Mouse (Mus musculus): ENCODE results near the gene Ezr. TPM values are rescaled to one million over a fixed set of nuclear protein-coding genes. Genes with fewer than 3 reads are reported as not detected.

Ezr gene
- polyA plus RNA-seq, 1 experiment from 2014 or later: 52.2 TPM

DNA sequence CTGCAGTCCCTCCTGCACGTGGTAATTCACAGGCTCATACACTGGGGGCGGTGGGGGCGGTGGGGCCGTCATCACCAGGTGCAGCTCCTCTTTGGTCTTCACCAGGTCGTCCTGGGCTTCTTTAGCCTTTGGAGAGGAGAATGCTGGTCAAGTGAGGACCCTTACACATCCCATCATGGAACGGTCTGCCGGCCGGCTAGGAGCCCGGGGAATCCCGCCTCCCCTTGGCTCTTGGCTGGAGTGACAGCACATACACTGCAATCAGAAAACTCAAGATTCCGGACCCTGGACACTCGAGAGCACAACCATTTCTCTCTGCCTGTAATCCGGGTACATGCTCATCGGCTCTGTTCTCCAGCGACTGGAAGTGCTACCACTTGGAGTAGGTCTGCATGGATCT, 42.8 kb downstream of the Ezr start:
- Histone ChIP-seq H3K27ac (no peak overlapping the region), H3K4me2 (replicated peaks) (no peak overlapping the region), H3K9ac (no peak overlapping the region), H3K36me3 (peaks cover 20% of the 10 kb centered on the region), H3K4me3 (no peak overlapping the region), H3K27me3 (no peaks in the 10 kb centered on the region), H3K4me1 (peaks cover 24% of the 10 kb centered on the region), H3K9me3 (no peaks in the 10 kb centered on the region)
- WGBS: 88% methylated on average over 15 of the region's 15 CpGs
- no peak for ATAC-seq (ENCODE audit: insufficient number of reproducible peaks, insufficient read depth, low FRiP score, low TSS enrichment)

- Histone ChIP-seq H3K9me3 (no peaks in the 10 kb centered on the region), H3K27ac (no peak overlapping the region), H3K27me3 (no peaks in the 10 kb centered on the region), H3K9ac (no peak overlapping the region), H3K4me2 (replicated peaks) (no peak overlapping the region), H3K4me3 (no peak overlapping the region), H3K36me3 (peaks cover 20% of the 10 kb centered on the region), H3K4me1 (peaks cover 20% of the 10 kb centered on the region)
- 91% methylated on average over 13 of the region's 13 CpGs for WGBS
- ATAC-seq (ENCODE audit: insufficient number of reproducible peaks, insufficient read depth, low FRiP score, low TSS enrichment): no peak
Observed at GRCm38 (mm10) chr17:6739266-6739665, 43.3 kb downstream of the Ezr start.

DNA sequence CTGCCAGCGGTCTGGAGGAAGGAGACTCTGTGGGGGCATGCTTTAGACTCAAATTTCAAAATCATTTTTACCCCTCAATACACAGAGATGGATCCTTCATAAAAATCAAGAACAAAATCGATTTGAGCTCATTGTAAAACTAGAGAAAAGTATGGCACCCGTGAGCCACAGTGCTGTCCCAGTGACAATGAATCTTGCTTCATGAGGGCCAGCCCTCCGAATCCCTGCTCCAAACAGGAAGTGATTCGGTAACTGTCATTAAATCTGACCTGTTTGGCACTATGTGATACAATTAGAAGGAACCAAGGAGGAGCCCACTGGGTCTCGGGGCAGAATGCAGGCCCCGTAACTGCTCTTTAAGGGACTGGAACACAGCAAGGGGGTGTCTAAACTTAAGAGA, 43.7 kb downstream of the Ezr start:
- ATAC-seq (ENCODE audit: insufficient number of reproducible peaks, insufficient read depth, low FRiP score, low TSS enrichment): no peak
- Histone ChIP-seq H3K27me3 (no peaks in the 10 kb centered on the region), H3K9ac (no peak overlapping the region), H3K4me3 (no peak overlapping the region), H3K27ac (no peak overlapping the region), H3K9me3 (no peaks in the 10 kb centered on the region), H3K36me3 (peaks cover 20% of the 10 kb centered on the region), H3K4me2 (replicated peaks) (no peak overlapping the region), H3K4me1 (peaks cover 15% of the 10 kb centered on the region)
- WGBS: 81% methylated on average over 7 of the region's 7 CpGs

GRCm38 (mm10) chr17:6737273-6737997, 45.1 kb downstream of the Ezr start:
- peaks cover 20% of the 10 kb centered on the region for H3K36me3 ChIP-seq
- H3K4me1 ChIP-seq: peaks cover 12% of the 10 kb centered on the region
- 72% methylated on average over 12 of the region's 12 CpGs for WGBS
- no peak overlapping the region for H3K4me2 ChIP-seq (replicated peaks)
- H3K9me3 ChIP-seq: no peaks in the 10 kb centered on the region
- no peaks in the 10 kb centered on the region for H3K27me3 ChIP-seq
- no peak for ATAC-seq (ENCODE audit: insufficient number of reproducible peaks, insufficient read depth, low FRiP score, low TSS enrichment)
- no peak overlapping the region for H3K9ac ChIP-seq
- no peak overlapping the region for H3K27ac ChIP-seq
- no peak overlapping the region for H3K4me3 ChIP-seq

DNA sequence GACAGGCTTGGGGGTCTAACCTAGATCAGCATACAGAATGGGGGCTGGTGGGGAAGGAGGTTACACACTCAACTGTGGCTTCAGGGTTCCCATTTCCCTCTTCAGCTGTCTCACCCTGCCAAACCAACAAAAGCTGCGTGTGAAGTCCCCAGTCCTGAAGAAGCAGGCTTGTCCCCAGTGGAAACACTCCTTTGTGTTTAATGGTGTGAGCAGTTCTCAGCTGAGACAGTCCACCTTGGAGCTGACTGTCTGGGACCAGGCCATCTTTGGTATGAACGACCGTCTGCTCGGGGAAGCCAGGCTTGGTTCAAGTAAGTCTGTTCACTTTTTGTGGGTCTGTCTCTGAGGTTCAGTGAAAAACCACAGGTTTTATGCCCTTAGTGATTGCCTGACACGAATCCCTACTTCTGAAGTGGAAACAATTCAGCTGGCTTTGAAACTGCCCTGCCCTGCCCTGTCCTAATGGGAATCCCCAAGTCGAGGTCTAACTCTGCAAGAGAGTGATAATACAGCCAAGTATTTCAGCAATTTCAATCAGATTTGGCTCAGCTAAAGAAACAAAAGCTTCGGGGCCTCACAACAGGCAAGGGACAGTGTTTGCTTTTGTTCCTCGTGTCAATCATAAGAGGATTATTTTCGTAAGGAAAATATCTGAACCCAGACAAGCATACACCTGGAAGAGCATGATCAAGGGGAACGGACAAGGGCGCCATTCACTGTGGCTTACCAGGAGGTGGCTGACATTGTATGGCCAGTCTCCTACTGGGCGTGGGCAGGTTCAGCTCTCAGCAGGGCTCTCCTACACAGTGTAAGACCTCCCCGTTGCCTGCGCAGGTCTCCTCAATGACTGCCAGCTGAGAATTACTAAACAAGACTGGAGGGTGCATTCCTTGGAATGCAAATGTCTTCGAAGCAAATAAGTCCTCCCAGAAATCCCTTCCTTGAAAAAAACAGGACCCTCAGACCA, 46.0 kb downstream of the Ezr start:
- 34% methylated on average over 15 of the region's 15 CpGs for WGBS
- Histone ChIP-seq H3K36me3 (peaks cover 19% of the 10 kb centered on the region), H3K4me3 (no peak overlapping the region), H3K27me3 (no peaks in the 10 kb centered on the region), H3K9ac (no peak overlapping the region), H3K9me3 (no peaks in the 10 kb centered on the region), H3K27ac (peak overlapping the region; percentile 51), H3K4me2 (replicated peaks) (no peak overlapping the region), H3K4me1 (peaks cover 8% of the 10 kb centered on the region)
- ATAC-seq (ENCODE audit: insufficient number of reproducible peaks, insufficient read depth, low FRiP score, low TSS enrichment): no peak

DNA sequence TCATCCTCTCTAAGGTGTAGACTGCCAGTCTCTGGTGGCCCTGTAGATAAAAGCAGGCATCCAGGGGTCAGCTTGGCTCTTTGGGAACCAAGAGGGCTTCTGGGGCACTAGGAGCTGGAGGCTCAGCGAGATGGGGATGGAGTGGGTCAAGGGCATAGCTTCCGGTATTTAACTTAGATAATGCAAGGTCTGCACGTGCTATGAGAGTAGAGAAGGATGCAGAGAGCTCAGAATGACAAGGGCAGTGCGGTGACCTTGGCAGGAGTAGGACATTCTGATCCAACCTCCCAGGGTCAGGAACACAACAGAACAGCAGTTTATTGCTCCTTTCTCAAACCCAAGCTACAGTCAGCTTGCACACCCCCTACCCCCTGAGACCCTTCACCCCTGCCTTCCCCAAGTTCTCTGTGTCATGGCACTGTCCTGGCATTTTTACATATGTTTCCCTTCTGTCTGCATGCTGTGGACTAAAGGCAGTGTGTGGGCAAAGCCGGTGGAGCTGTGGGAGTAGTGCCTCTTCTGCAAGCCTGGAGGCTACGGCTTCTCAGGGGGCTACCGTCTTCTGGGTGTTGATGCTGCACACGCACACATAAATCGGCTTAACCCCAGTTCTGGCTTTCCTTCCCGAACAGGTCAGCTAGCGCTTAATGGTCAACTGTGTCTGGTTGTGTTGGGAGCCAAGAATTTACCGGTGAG, 47.7 kb downstream of the Ezr start:
- H3K27ac ChIP-seq: no peak overlapping the region

DNA sequence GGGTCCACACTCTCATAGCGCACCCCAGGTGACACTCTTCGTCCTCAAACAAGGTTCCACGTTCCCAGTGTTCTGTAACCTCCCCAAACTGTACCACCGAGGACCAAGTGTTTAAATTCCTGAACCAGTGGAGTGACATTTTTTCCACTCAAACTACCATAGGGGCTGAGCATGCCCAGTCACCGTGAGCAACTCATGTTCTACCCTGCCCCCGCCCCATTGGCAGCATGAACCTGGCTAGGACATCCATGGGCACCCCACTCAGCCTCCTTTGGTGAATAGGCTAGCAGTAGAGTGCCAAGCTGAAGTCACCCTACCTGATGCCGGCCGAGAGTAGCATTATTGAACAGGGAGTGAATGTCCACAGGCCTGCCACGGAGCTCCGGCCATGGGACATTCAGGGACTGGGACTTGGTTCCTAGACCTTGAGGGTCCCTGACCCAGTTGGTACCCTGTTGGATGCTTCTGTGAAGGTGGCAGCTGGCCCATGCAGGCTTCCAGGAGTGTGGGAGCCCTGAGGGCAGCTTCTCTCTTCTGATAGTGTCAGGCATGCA, 49.2 kb downstream of the Ezr start:
- Histone ChIP-seq H3K9ac (no peak overlapping the region), H3K4me2 (replicated peaks) (no peak overlapping the region), H3K9me3 (no peaks in the 10 kb centered on the region), H3K27me3 (no peaks in the 10 kb centered on the region), H3K4me1 (peaks cover 6% of the 10 kb centered on the region; the same call in 1 of the 2 replicates), H3K27ac (no peak overlapping the region), H3K36me3 (no peaks in the 10 kb centered on the region), H3K4me3 (no peak overlapping the region)
- WGBS: 89% methylated on average over 10 of the region's 10 CpGs
- ATAC-seq (ENCODE audit: insufficient number of reproducible peaks, insufficient read depth, low FRiP score, low TSS enrichment): no peak

More for the DNA sequence above, 47.7 kb downstream of the Ezr start:
- Histone ChIP-seq H3K9ac (no peak overlapping the region), H3K4me1 (peaks cover 3% of the 10 kb centered on the region; the same call in 1 of the 2 replicates), H3K9me3 (no peaks in the 10 kb centered on the region), H3K27me3 (no peaks in the 10 kb centered on the region), H3K36me3 (peaks cover 10% of the 10 kb centered on the region), H3K4me2 (replicated peaks) (no peak overlapping the region), H3K4me3 (no peak overlapping the region)
- no peak for ATAC-seq (ENCODE audit: insufficient number of reproducible peaks, insufficient read depth, low FRiP score, low TSS enrichment)
- 89% methylated on average over 12 of the region's 12 CpGs for WGBS

DNA sequence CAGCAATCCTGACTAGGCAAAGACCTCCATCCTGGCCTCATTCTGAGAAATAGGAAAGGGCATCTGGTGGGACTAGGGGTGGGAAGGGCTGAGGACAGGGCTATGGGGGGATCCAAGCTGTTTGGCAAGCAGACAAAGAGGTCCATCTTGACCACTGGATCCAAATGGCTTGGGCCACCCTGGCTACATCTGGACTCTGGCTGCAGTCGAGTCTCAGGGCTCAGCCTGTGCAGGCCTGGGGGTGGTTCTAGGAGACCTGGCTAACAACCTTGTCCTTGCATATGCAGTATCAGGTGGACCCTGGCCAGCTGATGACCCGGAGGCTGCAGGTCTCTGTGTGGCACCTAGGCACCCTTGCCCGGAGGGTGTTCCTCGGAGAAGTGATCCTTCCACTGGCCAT, 49.9 kb downstream of the Ezr start:
- no peaks in the 10 kb centered on the region for H3K9me3 ChIP-seq

DNA sequence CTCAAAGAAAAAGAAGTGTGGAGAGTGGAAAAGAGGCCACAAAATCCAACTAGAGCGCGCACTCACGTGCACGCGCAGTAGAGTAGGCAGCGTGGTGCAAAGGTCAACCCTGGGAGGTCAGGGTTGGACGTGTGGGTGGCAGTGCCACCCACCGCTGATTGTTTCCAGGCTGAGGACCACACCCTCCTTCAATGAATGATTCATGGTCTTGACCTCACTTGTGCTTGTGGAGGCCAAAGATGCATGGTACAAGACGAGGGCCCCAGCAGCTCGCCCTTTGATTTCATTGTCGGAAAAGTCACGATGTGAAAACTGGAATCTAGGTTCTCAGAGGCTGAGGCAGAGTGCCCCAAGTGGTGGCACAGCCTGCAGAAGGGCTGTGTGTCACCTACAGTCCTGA, 51.0 kb downstream of the Ezr start:
- Histone ChIP-seq H3K27ac (no peak overlapping the region), H3K36me3 (no peaks in the 10 kb centered on the region), H3K4me2 (replicated peaks) (no peak overlapping the region), H3K4me1 (peaks cover 3% of the 10 kb centered on the region; the same call in 1 of the 2 replicates), H3K27me3 (no peaks in the 10 kb centered on the region), H3K9ac (no peak overlapping the region), H3K9me3 (no peaks in the 10 kb centered on the region), H3K4me3 (no peak overlapping the region)
- WGBS: 84% methylated on average over 12 of the region's 12 CpGs
- ATAC-seq (ENCODE audit: insufficient number of reproducible peaks, insufficient read depth, low FRiP score, low TSS enrichment): no peak

More for the DNA sequence above, 49.9 kb downstream of the Ezr start:
- Histone ChIP-seq H3K9ac (no peak overlapping the region), H3K36me3 (no peaks in the 10 kb centered on the region), H3K4me3 (no peak overlapping the region), H3K4me2 (replicated peaks) (no peak overlapping the region), H3K4me1 (peaks cover 6% of the 10 kb centered on the region; the same call in 1 of the 2 replicates), H3K27me3 (no peaks in the 10 kb centered on the region), H3K27ac (no peak overlapping the region)
- 93% methylated on average over 4 of the region's 4 CpGs for WGBS
- ATAC-seq (ENCODE audit: insufficient number of reproducible peaks, insufficient read depth, low FRiP score, low TSS enrichment): no peak

GRCm38 (mm10) chr17:6731132-6731531, 51.5 kb downstream of the Ezr start:
- Histone ChIP-seq H3K27ac (no peak overlapping the region), H3K9ac (no peak overlapping the region), H3K9me3 (no peaks in the 10 kb centered on the region), H3K36me3 (no peaks in the 10 kb centered on the region), H3K4me2 (replicated peaks) (no peak overlapping the region), H3K27me3 (no peaks in the 10 kb centered on the region), H3K4me1 (0 out of 2 replicates have a peak, but pooled peaks cover 3% of the 10 kb centered on the region), H3K4me3 (no peak overlapping the region)
- WGBS: 63% methylated on average over 8 of the region's 8 CpGs
- ATAC-seq (ENCODE audit: insufficient number of reproducible peaks, insufficient read depth, low FRiP score, low TSS enrichment): no peak

DNA sequence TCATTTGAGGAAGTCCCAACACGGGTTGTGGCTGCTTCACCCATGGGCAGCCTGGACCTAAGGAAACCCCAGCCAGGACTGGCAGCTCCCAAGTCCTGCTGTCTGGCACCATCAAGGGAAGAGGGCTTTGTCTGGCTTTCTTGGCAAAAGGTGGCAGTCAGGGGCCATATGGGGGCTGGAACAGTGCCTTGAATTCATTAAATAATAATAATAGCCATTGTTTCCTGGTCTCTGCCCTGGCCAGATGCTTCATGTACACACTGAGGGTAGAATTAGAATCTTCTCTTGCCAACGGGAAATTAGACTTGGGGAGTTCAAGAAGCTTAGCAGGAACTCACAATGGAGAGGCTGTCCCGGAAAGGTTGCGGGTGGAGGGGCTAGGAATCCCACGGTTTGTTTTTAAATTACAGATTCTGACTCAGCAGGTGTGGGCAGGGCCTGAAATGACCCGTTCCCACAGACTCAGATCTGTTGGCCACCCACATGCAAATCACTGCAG, 53.3 kb downstream of the Ezr start:
- H3K4me3 ChIP-seq: no peak overlapping the region
- H3K4me2 ChIP-seq (replicated peaks): no peak overlapping the region
- 0 out of 2 replicates have a peak, but pooled peaks cover 3% of the 10 kb centered on the region for H3K4me1 ChIP-seq
- no peak overlapping the region for H3K27ac ChIP-seq
- ATAC-seq (ENCODE audit: insufficient number of reproducible peaks, insufficient read depth, low FRiP score, low TSS enrichment): no peak
- no peaks in the 10 kb centered on the region for H3K36me3 ChIP-seq
- no peaks in the 10 kb centered on the region for H3K9me3 ChIP-seq
- WGBS: 12% methylated on average over 6 of the region's 6 CpGs
- no peaks in the 10 kb centered on the region for H3K27me3 ChIP-seq
- no peak overlapping the region for H3K9ac ChIP-seq
